Mouse (Mus musculus): Measurements from ENCODE around the gene Ier2.
"Not testable (repeated sequence)": the region's sequence is repeated elsewhere in the genome, so short reads cannot be mapped to it uniquely, and the experiment has no call there.

The Ier2 gene

DNA sequence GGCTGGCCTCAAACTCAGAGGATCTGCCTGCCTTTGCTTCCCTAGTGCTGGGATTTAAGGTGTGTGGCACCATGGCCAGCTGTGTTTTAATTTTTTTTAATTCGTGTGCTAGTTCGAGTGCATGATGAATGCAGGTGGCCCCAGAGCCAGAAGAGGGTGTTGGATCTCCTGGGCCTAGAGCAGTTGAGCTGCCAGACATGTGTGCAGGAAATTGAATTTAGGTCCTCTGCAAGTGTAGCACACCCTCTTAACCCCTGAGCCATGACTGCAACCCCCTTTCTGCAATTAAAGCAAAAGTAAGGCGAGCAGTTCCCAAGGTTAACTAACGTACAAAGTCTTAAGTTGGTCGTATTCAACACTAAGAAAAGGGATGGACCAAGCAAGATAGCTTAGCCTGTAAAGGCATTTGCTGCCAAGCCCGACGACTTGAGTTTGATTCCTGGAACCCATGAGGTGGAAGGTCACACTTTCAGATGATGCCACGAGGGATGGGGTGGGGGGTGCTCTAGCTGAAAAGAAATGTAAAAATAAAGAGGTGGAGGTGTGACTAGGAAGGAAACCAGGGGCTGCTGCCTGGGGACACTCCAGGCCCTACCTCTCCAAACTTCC lies 24.6 kb downstream of the Ier2 start:
- no peak for DNase-seq

GRCm38 (mm10) chr8:84636051-84636691 lies 26.5 kb downstream of the Ier2 start:
- no peak for DNase-seq

GRCm38 (mm10) chr8:84635397-84636050 lies 27.1 kb downstream of the Ier2 start:
- DNase-seq, result no peak

DNA sequence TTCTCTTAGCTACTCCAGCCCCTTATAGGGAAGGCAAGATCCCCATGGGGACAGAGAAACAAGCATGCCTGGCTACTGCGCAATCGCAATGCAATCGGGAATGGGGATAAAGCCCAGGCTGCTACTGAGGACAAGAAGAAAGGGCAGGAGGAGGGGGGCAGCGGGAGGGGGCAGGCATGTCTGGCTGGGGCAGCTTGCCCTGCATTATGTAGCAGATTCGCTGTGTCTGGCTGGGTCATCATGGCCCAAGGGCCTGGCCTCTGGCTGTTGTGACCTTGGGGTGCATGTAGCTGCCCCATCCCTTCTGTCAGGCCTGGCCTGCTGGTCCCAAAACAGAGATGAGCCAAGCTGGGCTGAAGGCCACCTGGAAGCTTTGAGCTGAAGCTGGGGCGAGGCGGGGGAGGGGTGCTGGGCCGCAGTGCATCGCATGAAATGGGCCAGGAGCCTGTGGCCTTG lies 27.8 kb downstream of the Ier2 start:
- peak; percentile 52 for DNase-seq

DNA sequence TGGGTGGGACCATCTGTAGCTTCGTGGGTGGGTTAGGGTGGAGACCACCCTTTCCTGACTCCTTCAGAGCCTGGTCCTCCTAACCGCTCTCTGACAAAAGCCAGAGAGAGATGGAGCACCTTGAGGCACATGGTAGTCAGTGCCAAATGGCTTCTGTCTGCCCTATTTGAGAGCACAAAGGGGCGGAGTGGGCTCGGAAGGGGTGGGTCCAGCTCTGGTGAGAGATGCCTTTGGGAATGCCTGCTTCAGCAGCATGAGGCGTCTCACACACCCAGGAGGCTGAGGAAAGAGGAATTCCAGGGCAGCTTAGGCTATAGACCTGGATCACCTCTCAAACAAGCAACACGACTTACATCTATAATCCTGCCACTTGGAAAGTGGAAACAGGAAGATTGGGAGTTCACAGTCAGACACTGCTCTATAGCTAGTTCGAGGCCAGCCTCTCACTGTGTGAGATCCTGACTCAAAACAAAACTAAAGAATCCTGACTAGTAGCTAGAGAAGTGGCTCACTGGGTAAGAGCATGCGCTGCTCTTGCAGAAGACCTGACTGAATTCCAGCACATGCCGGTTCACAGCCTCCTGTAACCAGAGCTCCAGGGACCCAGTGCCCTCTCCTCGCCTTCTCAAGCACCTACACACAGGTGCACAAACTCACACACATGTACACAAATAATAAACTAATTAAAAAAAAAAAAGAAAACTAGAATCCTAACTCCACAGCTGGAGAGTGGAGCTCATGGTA lies 28.6 kb downstream of the Ier2 start:
- no peak for DNase-seq

GRCm38 (mm10) chr8:84631813-84632212 lies 30.8 kb downstream of the Ier2 start:
- no peak for DNase-seq

- no peak for DNase-seq
Measured at GRCm38 (mm10) chr8:84630145-84630544, 32.5 kb downstream of the Ier2 start.

- DNase-seq, result no peak
Measured at GRCm38 (mm10) chr8:84629586-84629985, 33.1 kb downstream of the Ier2 start.

- not testable (repeated sequence) for DNase-seq
Measured at GRCm38 (mm10) chr8:84623425-84623824, 39.2 kb downstream of the Ier2 start.

GRCm38 (mm10) chr8:84621102-84621625 lies 41.5 kb downstream of the Ier2 start:
- DNase-seq, result no peak

DNA sequence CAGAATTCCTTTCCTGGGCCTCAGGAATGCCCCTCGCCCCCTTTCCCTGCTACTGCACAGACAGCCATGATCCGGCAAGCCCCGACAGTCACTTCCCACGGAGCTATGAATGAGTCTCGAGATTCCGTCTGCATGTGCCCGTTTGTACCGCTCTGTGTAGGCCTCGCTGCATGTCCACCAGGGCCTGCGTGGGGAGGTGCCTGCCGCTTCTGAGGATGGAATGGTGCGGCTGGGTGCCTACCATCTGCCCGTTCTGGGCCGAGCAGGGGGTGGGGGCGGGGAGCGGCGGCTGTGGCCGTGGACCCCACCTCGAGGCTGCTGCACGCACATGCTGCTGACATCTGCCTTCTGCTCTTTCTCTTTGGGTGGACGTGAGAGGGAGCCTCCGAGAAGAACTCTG lies 45.6 kb downstream of the Ier2 start:
- DNase-seq, result no peak

DNA sequence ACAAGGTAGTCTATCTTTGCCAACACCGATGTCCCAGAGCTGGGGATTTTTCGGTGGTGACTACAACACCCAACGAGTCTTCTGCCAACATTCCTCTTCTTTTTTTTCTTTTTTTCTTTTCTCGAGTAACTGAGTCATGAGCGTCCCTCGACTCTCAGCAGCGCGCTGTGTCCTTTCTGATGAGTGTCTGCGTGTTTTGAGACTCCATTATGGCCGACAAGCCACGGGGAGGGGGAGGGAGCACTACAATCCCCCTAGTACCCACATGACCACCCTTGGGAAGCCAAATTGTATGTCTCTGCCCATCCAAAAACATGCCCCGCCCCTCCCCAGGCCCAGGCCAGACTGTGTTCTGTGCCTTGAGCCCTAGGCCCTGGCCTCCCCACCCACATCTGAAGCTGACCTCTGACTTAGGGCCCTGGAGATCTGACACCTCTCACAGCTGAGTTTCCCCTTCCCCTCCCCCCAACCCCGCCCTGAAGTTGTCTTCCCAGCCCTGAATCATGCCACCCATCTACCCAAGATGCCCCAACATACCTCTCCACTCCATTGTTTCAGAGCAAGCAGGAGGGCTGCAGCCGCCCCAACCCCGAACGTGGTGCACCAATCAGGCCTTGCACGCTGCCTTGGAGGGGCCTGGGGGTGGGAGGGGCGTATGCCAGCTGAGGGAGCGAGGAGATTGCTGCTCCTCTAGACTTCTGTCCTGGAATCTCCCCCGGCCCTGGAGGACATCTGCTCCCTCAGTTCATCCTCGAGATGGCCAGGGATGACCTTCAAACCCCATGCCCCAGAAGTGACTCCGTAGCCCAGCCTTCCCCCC lies 46.8 kb downstream of the Ier2 start:
- DNase-seq, result no peak

GRCm38 (mm10) chr8:84614512-84615223 lies 48.0 kb downstream of the Ier2 start:
- DNase-seq, result no peak

All from right cerebral cortex, postnatal 14 days (tissue).